Mouse (Mus musculus): ENCODE results near the gene Caln1. TPM values are rescaled to one million over a fixed set of nuclear protein-coding genes. Genes with fewer than 3 reads are reported as not detected.

The Caln1 gene
- polyA plus RNA-seq, 1 experiment from 2014 or later, result 1.2 TPM

- DNase-seq (ENCODE audit: low spot score), result no peak
- Histone ChIP-seq H3K9me3 (ENCODE audit: control insufficient read depth, low read length) (no peaks in the 10 kb centered on the region), H3K4me2 (replicated peaks; ENCODE audit: low read depth, low read length) (no peak overlapping the region), H3K9ac (ENCODE audit: low read depth, low read length) (no peak overlapping the region), H3K4me1 (replicated peaks; ENCODE audit: control insufficient read depth, insufficient read depth, low read length) (no peaks in the 10 kb centered on the region), H3K4me3 (ENCODE audit: low read depth, low read length) (no peak overlapping the region), H3K36me3 (ENCODE audit: control insufficient read depth, insufficient read depth, low read length) (no peaks in the 10 kb centered on the region), H3K27ac (ENCODE audit: low read depth, low read length) (no peak overlapping the region), H3K27me3 (ENCODE audit: control insufficient read depth, insufficient read depth, low read length) (no peaks in the 10 kb centered on the region)
- ATAC-seq (ENCODE audit: low FRiP score), result no peak
- WGBS, result 80% methylated on average over 3 of the region's 3 CpGs
These were observed 489.5 kb downstream of the Caln1 start for GRCm38 (mm10) chr5:130858706-130859105.

GRCm38 (mm10) chr5:130859736-130860135, 490.5 kb downstream of the Caln1 start:
- DNase-seq (ENCODE audit: low spot score) (peak; percentile 38), ATAC-seq (ENCODE audit: low FRiP score) (no peak)
- no peaks in the 10 kb centered on the region for H3K36me3 ChIP-seq (ENCODE audit: control insufficient read depth, insufficient read depth, low read length)
- 59% methylated on average over 4 of the region's 6 CpGs for WGBS
- H3K27ac ChIP-seq (ENCODE audit: low read depth, low read length), result no peak overlapping the region
- no peak overlapping the region for H3K9ac ChIP-seq (ENCODE audit: low read depth, low read length)
- no peak overlapping the region for H3K4me3 ChIP-seq (ENCODE audit: low read depth, low read length)
- H3K4me1 ChIP-seq (replicated peaks; ENCODE audit: control insufficient read depth, insufficient read depth, low read length), result no peaks in the 10 kb centered on the region
- no peak overlapping the region for H3K4me2 ChIP-seq (replicated peaks; ENCODE audit: low read depth, low read length)
- no peaks in the 10 kb centered on the region for H3K27me3 ChIP-seq (ENCODE audit: control insufficient read depth, insufficient read depth, low read length)
- H3K9me3 ChIP-seq (ENCODE audit: control insufficient read depth, low read length), result no peaks in the 10 kb centered on the region

GRCm38 (mm10) chr5:130862302-130862701, 493.0 kb downstream of the Caln1 start:
- Histone ChIP-seq H3K36me3 (ENCODE audit: control insufficient read depth, insufficient read depth, low read length) (no peaks in the 10 kb centered on the region), H3K27me3 (ENCODE audit: control insufficient read depth, insufficient read depth, low read length) (no peaks in the 10 kb centered on the region), H3K27ac (ENCODE audit: low read depth, low read length) (no peak overlapping the region), H3K9me3 (ENCODE audit: control insufficient read depth, low read length) (no peaks in the 10 kb centered on the region), H3K4me3 (ENCODE audit: low read depth, low read length) (no peak overlapping the region), H3K9ac (ENCODE audit: low read depth, low read length) (no peak overlapping the region), H3K4me1 (replicated peaks; ENCODE audit: control insufficient read depth, insufficient read depth, low read length) (no peaks in the 10 kb centered on the region), H3K4me2 (replicated peaks; ENCODE audit: low read depth, low read length) (no peak overlapping the region)
- no peak for ATAC-seq (ENCODE audit: low FRiP score)
- 71% methylated on average over 5 of the region's 5 CpGs for WGBS
- peak; percentile 67 for DNase-seq (ENCODE audit: low spot score)

- no peak overlapping the region for H3K27ac ChIP-seq (ENCODE audit: low read depth, low read length)
- ATAC-seq (ENCODE audit: low FRiP score) (no peak), DNase-seq (ENCODE audit: low spot score) (no peak)
- H3K27me3 ChIP-seq (ENCODE audit: control insufficient read depth, insufficient read depth, low read length), result no peaks in the 10 kb centered on the region
- H3K4me3 ChIP-seq (ENCODE audit: low read depth, low read length), result no peak overlapping the region
- no peak overlapping the region for H3K9ac ChIP-seq (ENCODE audit: low read depth, low read length)
- H3K36me3 ChIP-seq (ENCODE audit: control insufficient read depth, insufficient read depth, low read length), result no peaks in the 10 kb centered on the region
- 77% methylated on average over 1 of the region's 1 CpGs for WGBS
- H3K9me3 ChIP-seq (ENCODE audit: control insufficient read depth, low read length), result no peaks in the 10 kb centered on the region
- H3K4me1 ChIP-seq (replicated peaks; ENCODE audit: control insufficient read depth, insufficient read depth, low read length), result no peaks in the 10 kb centered on the region
- no peak overlapping the region for H3K4me2 ChIP-seq (replicated peaks; ENCODE audit: low read depth, low read length)
These were observed 500.6 kb downstream of the Caln1 start for GRCm38 (mm10) chr5:130869869-130870268.

- H3K4me3 ChIP-seq (ENCODE audit: low read depth, low read length), result no peak overlapping the region
- H3K27me3 ChIP-seq (ENCODE audit: control insufficient read depth, insufficient read depth, low read length), result no peaks in the 10 kb centered on the region
- no peaks in the 10 kb centered on the region for H3K4me1 ChIP-seq (replicated peaks; ENCODE audit: control insufficient read depth, insufficient read depth, low read length)
- H3K27ac ChIP-seq (ENCODE audit: low read depth, low read length), result no peak overlapping the region
- ATAC-seq (ENCODE audit: low FRiP score), result no peak
- no peaks in the 10 kb centered on the region for H3K9me3 ChIP-seq (ENCODE audit: control insufficient read depth, low read length)
- H3K4me2 ChIP-seq (replicated peaks; ENCODE audit: low read depth, low read length), result no peak overlapping the region
- no peak for DNase-seq (ENCODE audit: low spot score)
- H3K9ac ChIP-seq (ENCODE audit: low read depth, low read length), result no peak overlapping the region
- WGBS, result 65% methylated on average over 8 of the region's 8 CpGs
- no peaks in the 10 kb centered on the region for H3K36me3 ChIP-seq (ENCODE audit: control insufficient read depth, insufficient read depth, low read length)
These were observed 501.8 kb downstream of the Caln1 start for GRCm38 (mm10) chr5:130871086-130871485.

- Histone ChIP-seq H3K36me3 (ENCODE audit: control insufficient read depth, insufficient read depth, low read length) (no peaks in the 10 kb centered on the region), H3K9me3 (ENCODE audit: control insufficient read depth, low read length) (no peaks in the 10 kb centered on the region), H3K27me3 (ENCODE audit: control insufficient read depth, insufficient read depth, low read length) (no peaks in the 10 kb centered on the region), H3K4me3 (ENCODE audit: low read depth, low read length) (no peak overlapping the region), H3K4me1 (replicated peaks; ENCODE audit: control insufficient read depth, insufficient read depth, low read length) (no peaks in the 10 kb centered on the region), H3K9ac (ENCODE audit: low read depth, low read length) (no peak overlapping the region), H3K27ac (ENCODE audit: low read depth, low read length) (no peak overlapping the region), H3K4me2 (replicated peaks; ENCODE audit: low read depth, low read length) (no peak overlapping the region)
- DNase-seq (ENCODE audit: low spot score) (no peak), ATAC-seq (ENCODE audit: low FRiP score) (no peak)
- WGBS, result 96% methylated on average over 3 of the region's 3 CpGs
These were observed 506.1 kb downstream of the Caln1 start for GRCm38 (mm10) chr5:130875391-130875790.

GRCm38 (mm10) chr5:130880331-130880730, 511.1 kb downstream of the Caln1 start:
- no peak for ATAC-seq (ENCODE audit: low FRiP score)
- Histone ChIP-seq H3K27ac (ENCODE audit: low read depth, low read length) (no peak overlapping the region), H3K9ac (ENCODE audit: low read depth, low read length) (no peak overlapping the region), H3K36me3 (ENCODE audit: control insufficient read depth, insufficient read depth, low read length) (no peaks in the 10 kb centered on the region), H3K4me1 (replicated peaks; ENCODE audit: control insufficient read depth, insufficient read depth, low read length) (no peaks in the 10 kb centered on the region), H3K4me3 (ENCODE audit: low read depth, low read length) (no peak overlapping the region), H3K9me3 (ENCODE audit: control insufficient read depth, low read length) (no peaks in the 10 kb centered on the region), H3K27me3 (ENCODE audit: control insufficient read depth, insufficient read depth, low read length) (no peaks in the 10 kb centered on the region), H3K4me2 (replicated peaks; ENCODE audit: low read depth, low read length) (no peak overlapping the region)
- WGBS, result 82% methylated on average over 5 of the region's 5 CpGs
- DNase-seq (ENCODE audit: low spot score), result no peak

GRCm38 (mm10) chr5:130891735-130892134, 522.5 kb downstream of the Caln1 start:
- Histone ChIP-seq H3K4me2 (replicated peaks; ENCODE audit: low read depth, low read length) (no peak overlapping the region), H3K36me3 (ENCODE audit: control insufficient read depth, insufficient read depth, low read length) (no peaks in the 10 kb centered on the region), H3K27ac (ENCODE audit: low read depth, low read length) (no peak overlapping the region), H3K27me3 (ENCODE audit: control insufficient read depth, insufficient read depth, low read length) (no peaks in the 10 kb centered on the region), H3K4me1 (replicated peaks; ENCODE audit: control insufficient read depth, insufficient read depth, low read length) (no peaks in the 10 kb centered on the region), H3K9me3 (ENCODE audit: control insufficient read depth, low read length) (no peaks in the 10 kb centered on the region), H3K4me3 (ENCODE audit: low read depth, low read length) (no peak overlapping the region), H3K9ac (ENCODE audit: low read depth, low read length) (no peak overlapping the region)
- 65% methylated on average over 5 of the region's 5 CpGs for WGBS
- ATAC-seq (ENCODE audit: low FRiP score) (no peak), DNase-seq (ENCODE audit: low spot score) (no peak)

GRCm38 (mm10) chr5:130895991-130896390, 526.7 kb downstream of the Caln1 start:
- no peaks in the 10 kb centered on the region for H3K36me3 ChIP-seq (ENCODE audit: control insufficient read depth, insufficient read depth, low read length)
- H3K27ac ChIP-seq (ENCODE audit: low read depth, low read length), result no peak overlapping the region
- H3K9ac ChIP-seq (ENCODE audit: low read depth, low read length), result no peak overlapping the region
- H3K4me2 ChIP-seq (replicated peaks; ENCODE audit: low read depth, low read length), result no peak overlapping the region
- H3K4me1 ChIP-seq (replicated peaks; ENCODE audit: control insufficient read depth, insufficient read depth, low read length), result no peaks in the 10 kb centered on the region
- 98% methylated on average over 3 of the region's 3 CpGs for WGBS
- H3K4me3 ChIP-seq (ENCODE audit: low read depth, low read length), result no peak overlapping the region
- no peaks in the 10 kb centered on the region for H3K27me3 ChIP-seq (ENCODE audit: control insufficient read depth, insufficient read depth, low read length)
- DNase-seq (ENCODE audit: low spot score), result no peak
- no peaks in the 10 kb centered on the region for H3K9me3 ChIP-seq (ENCODE audit: control insufficient read depth, low read length)
- no peak for ATAC-seq (ENCODE audit: low FRiP score)
